ENCODE assay signal across 9 mouse cellular contexts in genomic region chr8:120589921-120590320, GRCm38 (mm10). TPM values are rescaled to one million over a fixed set of nuclear protein-coding genes. Genes with fewer than 3 reads are reported as not detected.
A peak's percentile ranks its signal among the peaks of the same experiment; 100 is the strongest.
DNase-seq lines count a peak whose midpoint lies in the region; ATAC-seq and TF ChIP-seq lines count a peak whose summit lies in the region.
"Had no signal": no experiment of that assay in that cellular context is flagged by ENCODE, and none has a peak within 500 bp of the region (broad histone marks: within the 10 kb centered on the region; RNA-seq: fewer than 3 reads in every experiment).

No protein-coding gene starts in this region.

- no peaks in the 10 kb centered on the region for H3K79me2 ChIP-seq in heart, adult 2 months (replicated peaks; ENCODE audit: control insufficient read depth, insufficient read depth, low read length)

- 39% methylated on average over 2 of the region's 2 CpGs for WGBS in heart, adult 2 months
- 53% methylated on average over 2 of the region's 2 CpGs for WGBS in kidney, adult 2 months
- 59% methylated on average over 2 of the region's 2 CpGs for WGBS in midbrain, embryonic 13.5 days

- peaks cover 9% of the 10 kb centered on the region for H3K36me3 ChIP-seq in ES-E14 (ENCODE audit: control insufficient read depth, insufficient read depth, low read length, poor library complexity, severe bottlenecking)
- H3K36me3 ChIP-seq in heart, adult 2 months (ENCODE audit: control insufficient read depth, insufficient read depth, low read length): no peaks in the 10 kb centered on the region
- no peaks in the 10 kb centered on the region for H3K36me3 ChIP-seq in kidney, adult 2 months (ENCODE audit: control insufficient read depth, insufficient read depth, low read length)
- no peaks in the 10 kb centered on the region for H3K36me3 ChIP-seq in midbrain, embryonic 13.5 days

- TF ChIP-seq CTCF in heart, adult 2 months (IDR thresholded peaks at IDR 0.05): no peak
- TF ChIP-seq CTCF in kidney, adult 2 months (conservative IDR thresholded peaks at IDR 0.05; ENCODE audit: insufficient read depth, insufficient read length, low read depth, low read length): no peak

- DNase-seq in adrenal gland, postnatal 10 days: peak; percentile 61
- DNase-seq in adrenal gland, adult 18-20 months (ENCODE audit: low spot score in 2 of 2): no peak
- DNase-seq in ES-E14 (ENCODE audit: low read depth, low spot score): no peak
- DNase-seq in heart, adult 2 months: peak in 1 of 2 experiments; percentile 53
- DNase-seq in kidney, adult 2 months: peak; percentile 34
- no peak for DNase-seq in thymus, postnatal 10 days (ENCODE audit: low spot score in 2 of 2)
- no peak for DNase-seq in thymus, postnatal 14 days

- H3K4me3 ChIP-seq in ES-E14 (ENCODE audit: insufficient read depth in 1 of 2, low read depth in 1 of 2, low read length in 2 of 2, poor library complexity in 1 of 2, severe bottlenecking in 1 of 2): peak overlapping the region; percentile 48 to 71; a peak in 3 of 4 replicates
- peak overlapping the region; percentile 50 for H3K4me3 ChIP-seq in heart, adult 2 months
- H3K4me3 ChIP-seq in kidney, adult 2 months (ENCODE audit: insufficient read depth, low read depth, low read length): peak overlapping the region; percentile 61; the same call in 1 of the 2 replicates
- H3K4me3 ChIP-seq in midbrain, embryonic 13.5 days (replicated peaks): peak overlapping the region; percentile 57

- 0 out of 4 replicates have a peak, but pooled peaks cover 0 to 3% of the 10 kb centered on the region in 2 experiments for H3K4me1 ChIP-seq in ES-E14 (ENCODE audit: control insufficient read depth in 2 of 2, insufficient read depth in 2 of 2, low read length in 2 of 2, poor library complexity in 1 of 2)
- peaks cover 2% of the 10 kb centered on the region; the same call in 1 of the 2 replicates for H3K4me1 ChIP-seq in heart, adult 2 months (ENCODE audit: control insufficient read depth, insufficient read depth, low read length)
- H3K4me1 ChIP-seq in kidney, adult 2 months (ENCODE audit: control insufficient read depth, insufficient read depth, low read length): 0 out of 2 replicates have a peak, but pooled peaks cover 4% of the 10 kb centered on the region
- peaks cover 29% of the 10 kb centered on the region for H3K4me1 ChIP-seq in midbrain, embryonic 13.5 days (replicated peaks)

- H3K27ac ChIP-seq in ES-E14 (ENCODE audit: insufficient read depth, low read depth, low read length, poor library complexity, severe bottlenecking): no peak overlapping the region
- H3K27ac ChIP-seq in heart, adult 2 months: peak overlapping the region; percentile 66
- peak overlapping the region; percentile 35; the same call in 1 of the 2 replicates for H3K27ac ChIP-seq in kidney, adult 2 months (ENCODE audit: insufficient read depth, low read depth, low read length)
- H3K27ac ChIP-seq in midbrain, embryonic 13.5 days: peak overlapping the region; percentile 45; the same call in 1 of the 2 replicates

- intact Hi-C loops in heart, adult 2 months (cut with DNase I): no loop called here

- no peaks in the 10 kb centered on the region for H3K27me3 ChIP-seq in heart, adult 2 months (ENCODE audit: control insufficient read depth, insufficient read depth, low read length)
- H3K27me3 ChIP-seq in kidney, adult 2 months (replicated peaks; ENCODE audit: control insufficient read depth, insufficient read depth, low read length): no peaks in the 10 kb centered on the region
- H3K27me3 ChIP-seq in midbrain, embryonic 13.5 days: no peaks in the 10 kb centered on the region

- H3K9me3 ChIP-seq in ES-E14 (ENCODE audit: control insufficient read depth, insufficient read depth, low read depth, low read length): no peaks in the 10 kb centered on the region
- H3K9me3 ChIP-seq in midbrain, embryonic 13.5 days: no peaks in the 10 kb centered on the region

- no peak for TF ChIP-seq POLR2A in heart, adult 2 months (IDR thresholded peaks at IDR 0.05; ENCODE audit: insufficient read depth, low read depth, low read length)
- no peak for TF ChIP-seq POLR2A in kidney, adult 2 months (IDR thresholded peaks at IDR 0.05; ENCODE audit: low read depth, low read length)

- in situ Hi-C loops in ES-E14 (cut with MboI; ENCODE audit: low sequenced_read_pairs in 2 of 2, unreplicated experiment in 2 of 2): no loop called here

- ATAC-seq in midbrain, embryonic 13.5 days: no peak

- H3K9ac ChIP-seq in ES-E14 (ENCODE audit: insufficient read depth, low read depth, low read length, poor library complexity, severe bottlenecking): no peak overlapping the region; the same call in 1 of the 2 replicates
- no peak overlapping the region for H3K9ac ChIP-seq in heart, adult 2 months (ENCODE audit: low read depth, low read length)
- H3K9ac ChIP-seq in midbrain, embryonic 13.5 days (replicated peaks): peak overlapping the region; percentile 55

- peak overlapping the region; percentile 94 for H3K4me2 ChIP-seq in midbrain, embryonic 13.5 days (replicated peaks)

- TF ChIP-seq EP300 in heart, adult 2 months (IDR thresholded peaks at IDR 0.05; ENCODE audit: insufficient read depth, low read depth, low read length): no peak

TF ChIP-seq in ES-E14, 5 proteins besides CTCF, POLR2A, EP300 and RAD21:
- TF ChIP-seq HCFC1 (IDR thresholded peaks at IDR 0.05; ENCODE audit: borderline replicate concordance, insufficient read depth, low read length) (no peak), ZNF384 (IDR thresholded peaks at IDR 0.05; ENCODE audit: low read depth, low read length) (no peak), CHD2 (IDR thresholded peaks at IDR 0.05; ENCODE audit: low read depth, low read length) (no peak), ZC3H11A (IDR thresholded peaks at IDR 0.05; ENCODE audit: borderline replicate concordance, low read depth, low read length) (no peak), MAFK (IDR thresholded peaks at IDR 0.05; ENCODE audit: insufficient read depth, low read depth, low read length) (no peak)
TF ChIP-seq in ES-E14: peak in this region for 0.

RNA-seq across cellular contexts. Expression of gene Gins2, which starts 0.8 kb away (rescaled TPM):
- total RNA-seq in adrenal gland, postnatal 10 days (2021): 10 to 100 TPM; 18.6 to 19.0 TPM
- 1 to 10 TPM; 4.6 to 5.0 TPM for total RNA-seq in adrenal gland, adult 18-20 months (2021)
- total RNA-seq in ES-E14 (2012; rRNA removed): 47.0 and 56.2 TPM in 2 replicates
- 1 to 10 TPM; 1.1 to 1.5 TPM for total RNA-seq in heart, adult 2 months (2021)
- polyA plus RNA-seq in heart, adult 2 months (2012; rRNA removed): 1.3 and 1.4 TPM in 2 replicates
- polyA plus RNA-seq in kidney, adult 2 months (2012; rRNA removed): 6.4 and 6.9 TPM in 2 replicates
- polyA plus RNA-seq in midbrain, embryonic 13.5 days (2015; fragmentation: Nextera tagmentation; extraction: Ambion mirVana): 36.7 and 37.9 TPM in 2 replicates

RNA-seq across cellular contexts. Expression of gene 1190005I06Rik, which starts 57.5 kb away (rescaled TPM):
- total RNA-seq in adrenal gland, postnatal 10 days (2021): 10 to 100 TPM; 28.3 to 32.8 TPM
- total RNA-seq in adrenal gland, adult 18-20 months (2021): 10 to 100 TPM; 12.3 to 21.3 TPM
- total RNA-seq in ES-E14 (2012; rRNA removed): 21.8 and 24.7 TPM in 2 replicates
- total RNA-seq in heart, adult 2 months (2021): 1 to 10 TPM; 3.9 to 5.3 TPM
- polyA plus RNA-seq in heart, adult 2 months (2012; rRNA removed): 3.0 and 6.0 TPM in 2 replicates
- 4.6 and 6.8 TPM in 2 replicates for polyA plus RNA-seq in kidney, adult 2 months (2012; rRNA removed)
- polyA plus RNA-seq in midbrain, embryonic 13.5 days (2015; fragmentation: Nextera tagmentation; extraction: Ambion mirVana): 6.0 and 8.3 TPM in 2 replicates
- total RNA-seq: hematopoietic stem cell, adult 5-6 weeks had no signal

Comparison
In these comparisons a context has a peak if more than half of its experiments do, and no peak if none do; other contexts are left out.
1. DNase-seq: peak in adrenal gland, postnatal 10 days (single experiment) and kidney, adult 2 months (single experiment); none in adrenal gland, adult 18-20 months (0 of 2), ES-E14 (single experiment), thymus, postnatal 10 days (0 of 2) and thymus, postnatal 14 days (single experiment).
2. Peak in every context shown above with its lines, with median percentiles within 50 percentile points of each other: H3K4me3 ChIP-seq.